Mouse (Mus musculus): ENCODE measurements at regions not wholly inside any gene's neighbourhood (a gene's known extent, or its start where the extent isn't known, plus 50 kb on each side); places are given as distances from the start of the nearest gene placed in this dataset.

DNA sequence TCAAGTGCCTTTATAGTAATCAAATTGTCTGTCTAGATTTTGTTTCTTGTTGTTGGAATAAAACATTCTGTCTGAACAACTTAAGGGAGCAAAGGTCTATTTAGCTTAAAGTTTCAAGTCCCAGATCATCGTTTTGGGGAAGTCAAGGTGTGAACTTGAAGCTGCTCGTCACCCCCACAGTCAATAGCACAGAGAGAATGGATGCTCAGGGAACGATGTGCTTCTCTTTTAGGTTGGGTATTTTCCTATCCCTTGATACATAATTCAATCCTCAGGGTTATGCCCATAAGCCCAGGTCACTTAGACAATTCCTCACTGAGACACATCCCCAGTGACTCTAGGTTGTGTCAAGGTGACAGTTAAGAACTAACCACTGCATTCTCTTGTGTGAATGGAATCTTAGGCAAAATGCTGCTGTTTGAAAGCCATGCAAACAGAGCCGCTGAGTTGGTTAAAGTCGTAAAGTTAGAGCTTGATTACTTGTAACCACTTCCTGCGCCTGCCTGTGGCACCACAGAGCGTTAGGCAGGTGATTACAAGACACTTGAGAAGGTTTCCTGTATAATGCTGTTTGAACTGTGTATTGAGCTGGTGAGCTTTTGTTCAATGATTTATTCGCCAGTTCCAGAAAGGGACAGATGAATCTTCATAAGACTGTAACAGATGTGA lies 170.2 kb downstream of the Btg1 start:
- H3K4me3 ChIP-seq (ENCODE audit: control insufficient read depth, low read depth, low read length), result no peak overlapping the region
- H3K36me3 ChIP-seq (ENCODE audit: control insufficient read depth, insufficient read depth, low read length), result no peaks in the 10 kb centered on the region
- no peak overlapping the region for H3K27ac ChIP-seq (ENCODE audit: control insufficient read depth, insufficient read depth, low read depth, low read length)
- H3K27me3 ChIP-seq (ENCODE audit: control insufficient read depth, insufficient read depth, low read length), result no peaks in the 10 kb centered on the region
- TF ChIP-seq POLR2A (IDR thresholded peaks at IDR 0.05; ENCODE audit: control insufficient read depth, low read depth, low read length) (no peak), CTCF (IDR thresholded peaks at IDR 0.05; ENCODE audit: control insufficient read depth, insufficient read depth, insufficient replicate concordance, low read depth, low read length) (no peak)
- no peaks in the 10 kb centered on the region for H3K4me1 ChIP-seq (ENCODE audit: control insufficient read depth, insufficient read depth, low read length)

DNA sequence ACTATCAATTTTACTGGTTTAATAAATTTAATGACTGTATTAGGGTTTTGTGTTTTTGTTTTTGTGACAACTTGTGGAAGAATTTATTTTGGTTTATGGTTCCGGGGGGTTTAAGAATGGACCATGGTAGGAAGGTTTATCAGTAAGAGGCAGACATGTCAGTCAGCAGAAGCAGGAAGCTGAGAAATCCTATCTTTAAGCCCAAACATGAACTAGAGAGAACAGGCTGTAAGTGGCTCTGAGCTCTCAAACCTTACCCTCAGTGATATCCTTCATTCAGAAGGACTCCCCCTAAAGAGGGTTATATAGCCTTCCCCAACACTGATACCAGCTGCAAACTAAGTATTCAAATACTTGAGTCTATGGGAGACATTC lies 170.8 kb downstream of the Btg1 start:
- Histone ChIP-seq H3K4me1 (ENCODE audit: control insufficient read depth, insufficient read depth, low read length) (no peaks in the 10 kb centered on the region), H3K4me3 (ENCODE audit: control insufficient read depth, low read depth, low read length) (no peak overlapping the region), H3K27ac (ENCODE audit: control insufficient read depth, insufficient read depth, low read depth, low read length) (no peak overlapping the region), H3K27me3 (ENCODE audit: control insufficient read depth, insufficient read depth, low read length) (no peaks in the 10 kb centered on the region), H3K36me3 (ENCODE audit: control insufficient read depth, insufficient read depth, low read length) (no peaks in the 10 kb centered on the region)
- no peak for TF ChIP-seq POLR2A (IDR thresholded peaks at IDR 0.05; ENCODE audit: control insufficient read depth, low read depth, low read length)
- TF ChIP-seq CTCF (IDR thresholded peaks at IDR 0.05; ENCODE audit: control insufficient read depth, insufficient read depth, insufficient replicate concordance, low read depth, low read length), result no peak

DNA sequence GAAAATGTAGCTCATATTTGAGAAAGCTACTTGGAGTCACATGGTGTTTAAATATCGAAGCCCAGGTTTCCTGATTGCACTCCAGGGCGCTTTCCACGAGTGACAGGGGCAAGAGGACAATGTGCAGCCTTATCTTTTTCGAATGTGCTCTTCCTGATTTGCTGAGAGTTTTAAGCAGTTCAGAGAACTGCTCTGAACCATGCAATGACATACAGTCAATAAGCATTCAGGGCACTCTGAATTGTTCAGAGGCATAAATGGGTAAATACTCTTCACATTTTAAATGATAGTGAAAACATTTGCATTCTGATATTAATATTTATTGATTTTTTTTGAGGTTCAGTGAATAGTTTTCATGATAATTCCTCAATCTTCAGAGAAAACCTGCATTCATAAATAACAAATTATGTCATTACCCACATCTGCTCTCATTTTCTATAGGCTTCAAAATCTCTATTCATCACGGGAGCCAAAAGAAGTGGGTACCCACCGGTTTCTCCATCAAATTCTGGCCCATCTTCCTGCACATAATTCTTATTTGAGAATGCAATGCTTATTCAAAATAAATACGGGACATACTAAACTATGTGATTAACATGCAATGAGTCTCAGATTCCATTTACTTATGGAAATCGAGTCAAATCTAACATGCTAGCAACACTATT lies 171.7 kb downstream of the Btg1 start:
- H3K4me3 ChIP-seq (ENCODE audit: control insufficient read depth, low read depth, low read length), result no peak overlapping the region
- no peaks in the 10 kb centered on the region for H3K27me3 ChIP-seq (ENCODE audit: control insufficient read depth, insufficient read depth, low read length)
- no peak overlapping the region for H3K27ac ChIP-seq (ENCODE audit: control insufficient read depth, insufficient read depth, low read depth, low read length)
- H3K4me1 ChIP-seq (ENCODE audit: control insufficient read depth, insufficient read depth, low read length), result no peaks in the 10 kb centered on the region
- TF ChIP-seq CTCF (IDR thresholded peaks at IDR 0.05; ENCODE audit: control insufficient read depth, insufficient read depth, insufficient replicate concordance, low read depth, low read length) (no peak), POLR2A (IDR thresholded peaks at IDR 0.05; ENCODE audit: control insufficient read depth, low read depth, low read length) (no peak)
- no peaks in the 10 kb centered on the region for H3K36me3 ChIP-seq (ENCODE audit: control insufficient read depth, insufficient read depth, low read length)

DNA sequence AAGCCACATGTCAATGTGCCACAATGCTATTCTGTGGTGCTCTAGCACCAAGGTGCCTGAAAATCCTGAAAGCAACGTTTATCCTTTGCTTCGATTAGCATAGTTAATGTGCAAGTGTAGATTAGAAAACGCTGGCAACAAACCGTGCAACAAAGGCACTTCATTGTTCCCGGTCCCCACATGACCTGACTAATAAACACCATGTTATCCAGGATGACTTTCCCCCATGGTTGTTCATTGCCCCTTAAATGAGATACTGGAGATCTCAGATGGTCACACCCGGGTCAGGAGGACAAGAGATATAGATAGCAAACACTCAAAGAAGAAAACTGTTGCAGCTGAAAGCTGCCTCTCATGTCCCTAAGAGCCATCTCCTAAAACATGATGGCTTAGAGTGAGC lies 180.3 kb downstream of the Btg1 start:
- Histone ChIP-seq H3K27ac (ENCODE audit: control insufficient read depth, insufficient read depth, low read depth, low read length) (no peak overlapping the region), H3K36me3 (ENCODE audit: control insufficient read depth, insufficient read depth, low read length) (no peaks in the 10 kb centered on the region), H3K4me3 (ENCODE audit: control insufficient read depth, low read depth, low read length) (no peak overlapping the region), H3K4me1 (ENCODE audit: control insufficient read depth, insufficient read depth, low read length) (no peaks in the 10 kb centered on the region), H3K27me3 (ENCODE audit: control insufficient read depth, insufficient read depth, low read length) (no peaks in the 10 kb centered on the region)
- no peak for TF ChIP-seq CTCF (IDR thresholded peaks at IDR 0.05; ENCODE audit: control insufficient read depth, insufficient read depth, insufficient replicate concordance, low read depth, low read length)
- TF ChIP-seq POLR2A (IDR thresholded peaks at IDR 0.05; ENCODE audit: control insufficient read depth, low read depth, low read length), result no peak

DNA sequence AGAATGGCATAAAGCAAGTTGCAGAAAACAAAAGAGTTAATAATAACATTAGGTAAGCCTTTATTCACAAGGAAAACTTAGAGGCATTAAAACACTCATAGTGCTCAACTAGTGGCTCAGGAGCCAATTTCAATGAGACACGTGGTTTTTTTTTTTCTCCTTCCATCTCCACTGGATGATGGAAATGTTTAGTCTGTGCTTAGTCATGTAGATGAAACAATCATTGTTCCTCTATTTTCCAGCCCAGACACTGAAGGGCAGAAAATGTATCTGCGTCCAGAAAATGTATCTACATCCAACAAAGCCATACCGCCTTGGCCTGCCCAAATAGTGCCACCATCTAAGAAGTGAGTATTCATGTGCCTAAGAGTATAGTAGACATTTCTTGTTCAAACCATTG lies 184.0 kb downstream of the Btg1 start:
- no peaks in the 10 kb centered on the region for H3K36me3 ChIP-seq (ENCODE audit: control insufficient read depth, insufficient read depth, low read length)
- no peak overlapping the region for H3K27ac ChIP-seq (ENCODE audit: control insufficient read depth, insufficient read depth, low read depth, low read length)
- TF ChIP-seq POLR2A (IDR thresholded peaks at IDR 0.05; ENCODE audit: control insufficient read depth, low read depth, low read length) (no peak), CTCF (IDR thresholded peaks at IDR 0.05; ENCODE audit: control insufficient read depth, insufficient read depth, insufficient replicate concordance, low read depth, low read length) (no peak)
- no peaks in the 10 kb centered on the region for H3K4me1 ChIP-seq (ENCODE audit: control insufficient read depth, insufficient read depth, low read length)
- H3K4me3 ChIP-seq (ENCODE audit: control insufficient read depth, low read depth, low read length), result no peak overlapping the region
- H3K27me3 ChIP-seq (ENCODE audit: control insufficient read depth, insufficient read depth, low read length), result no peaks in the 10 kb centered on the region

DNA sequence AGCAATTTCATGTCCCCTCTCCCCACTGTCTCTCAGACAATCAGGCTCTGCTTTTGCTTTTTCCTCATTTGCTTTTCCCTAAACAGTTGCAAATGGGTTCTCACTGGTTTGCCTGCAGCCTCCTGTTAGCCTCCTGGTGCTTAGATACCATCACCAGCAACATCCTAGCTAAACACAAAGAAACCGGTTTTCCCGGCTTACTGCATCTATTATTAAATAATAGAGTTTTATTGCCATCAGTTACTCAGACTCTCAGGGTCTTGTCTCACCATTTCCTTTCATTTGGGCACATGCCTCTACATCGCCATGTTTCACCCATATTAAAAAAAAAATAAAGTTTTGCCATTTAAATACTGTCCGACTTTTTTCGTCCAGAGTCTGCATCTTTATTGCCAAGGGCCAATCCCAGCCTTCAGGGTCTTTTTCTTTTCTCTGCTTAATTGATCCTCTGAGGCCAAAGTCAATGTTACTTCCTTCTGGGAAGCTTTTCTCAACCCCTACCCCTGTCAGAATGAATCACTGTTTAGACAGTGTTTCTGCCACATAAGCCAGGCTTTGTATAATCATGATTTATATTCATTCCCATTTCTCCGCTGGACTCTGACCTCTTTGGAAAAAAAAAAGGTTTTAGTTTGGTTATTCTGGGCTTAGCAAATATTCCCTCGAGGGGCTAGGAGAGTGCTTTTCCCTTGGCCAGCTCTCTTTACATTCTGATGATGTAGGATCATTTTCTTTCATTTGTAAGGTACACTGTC lies 187.4 kb downstream of the Btg1 start:
- no peak overlapping the region for H3K27ac ChIP-seq (ENCODE audit: control insufficient read depth, insufficient read depth, low read depth, low read length)
- H3K4me3 ChIP-seq (ENCODE audit: control insufficient read depth, low read depth, low read length), result no peak overlapping the region
- TF ChIP-seq POLR2A (IDR thresholded peaks at IDR 0.05; ENCODE audit: control insufficient read depth, low read depth, low read length), result no peak
- no peak for TF ChIP-seq CTCF (IDR thresholded peaks at IDR 0.05; ENCODE audit: control insufficient read depth, insufficient read depth, insufficient replicate concordance, low read depth, low read length)
- no peaks in the 10 kb centered on the region for H3K36me3 ChIP-seq (ENCODE audit: control insufficient read depth, insufficient read depth, low read length)
- H3K4me1 ChIP-seq (ENCODE audit: control insufficient read depth, insufficient read depth, low read length), result no peaks in the 10 kb centered on the region
- no peaks in the 10 kb centered on the region for H3K27me3 ChIP-seq (ENCODE audit: control insufficient read depth, insufficient read depth, low read length)

DNA sequence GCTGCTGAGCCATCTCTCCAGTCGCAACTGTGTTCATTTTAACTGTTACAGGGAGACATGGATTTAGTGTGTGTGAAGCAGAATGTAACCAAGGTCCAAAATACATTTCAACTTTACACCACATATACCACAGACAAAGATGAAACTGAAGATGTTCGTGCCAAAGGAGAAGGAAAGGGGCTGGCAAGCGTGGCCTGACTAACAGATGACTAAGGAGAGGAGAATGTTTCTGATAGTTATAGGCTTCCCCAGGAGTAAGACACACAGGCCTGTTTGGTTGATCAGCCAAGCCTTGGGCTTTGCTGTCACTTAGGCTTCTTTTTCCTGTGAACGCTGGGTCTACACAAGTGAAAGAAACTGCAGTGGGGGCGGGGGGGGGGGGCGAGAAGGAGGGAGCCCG lies 189.8 kb downstream of the Btg1 start:
- Histone ChIP-seq H3K36me3 (ENCODE audit: control insufficient read depth, insufficient read depth, low read length) (no peaks in the 10 kb centered on the region), H3K4me1 (ENCODE audit: control insufficient read depth, insufficient read depth, low read length) (no peaks in the 10 kb centered on the region)
- TF ChIP-seq POLR2A (IDR thresholded peaks at IDR 0.05; ENCODE audit: control insufficient read depth, low read depth, low read length), result no peak
- TF ChIP-seq CTCF (IDR thresholded peaks at IDR 0.05; ENCODE audit: control insufficient read depth, insufficient read depth, insufficient replicate concordance, low read depth, low read length), result no peak

More for the DNA sequence above, 189.8 kb downstream of the Btg1 start:
- Histone ChIP-seq H3K27ac (ENCODE audit: control insufficient read depth, insufficient read depth, low read depth, low read length) (no peak overlapping the region), H3K27me3 (ENCODE audit: control insufficient read depth, insufficient read depth, low read length) (no peaks in the 10 kb centered on the region), H3K4me3 (ENCODE audit: control insufficient read depth, low read depth, low read length) (no peak overlapping the region)
